Comparison of ENCODE assay signal across 8 mouse cellular contexts in genomic region chr5:72867036-72867672, GRCm38 (mm10). TPM values are rescaled to one million over a fixed set of nuclear protein-coding genes. Genes with fewer than 3 reads are reported as not detected.
DNase-seq lines count a peak whose midpoint lies in the region; ATAC-seq and TF ChIP-seq lines count a peak whose summit lies in the region.

No protein-coding gene starts in this region.

- no peak for DNase-seq in layer of hippocampus, adult 2 months (ENCODE audit: low spot score in 2 of 2)
- no peak for DNase-seq in layer of hippocampus, adult 9-10 months (ENCODE audit: low spot score)
- no peak for DNase-seq in limb, embryonic 14.5 days (ENCODE audit: low spot score)
- peak; percentile 21 for DNase-seq in naive thymus-derived CD4-positive, alpha-beta T cell, adult 2 months (ENCODE audit: low read depth)
- no peak for DNase-seq in cerebellum, postnatal 4 days (ENCODE audit: low spot score in 2 of 2)
- DNase-seq in retina, postnatal 1 day: no peak
- DNase-seq in thymus, postnatal 36 days: no peak

- no peaks in the 10 kb centered on the region for H3K9me3 ChIP-seq in limb, embryonic 14.5 days (ENCODE audit: control insufficient read depth, low read length)

- H3K4me2 ChIP-seq in limb, embryonic 14.5 days (replicated peaks; ENCODE audit: low read depth, low read length, severe bottlenecking): peak overlapping the region; percentile 83

- no peak overlapping the region for H3K27ac ChIP-seq in layer of hippocampus, adult 2 months
- no peak overlapping the region for H3K27ac ChIP-seq in embryonic fibroblast, embryonic 13.5 days (ENCODE audit: insufficient read depth, low read length)
- no peak overlapping the region for H3K27ac ChIP-seq in limb, embryonic 14.5 days (replicated peaks; ENCODE audit: low read depth, low read length)

- no peak overlapping the region for H3K9ac ChIP-seq in limb, embryonic 14.5 days (ENCODE audit: low read depth, low read length, severe bottlenecking)

- ATAC-seq in limb, embryonic 14.5 days (ENCODE audit: low FRiP score, low read depth): no peak

- no peaks in the 10 kb centered on the region for H3K36me3 ChIP-seq in limb, embryonic 14.5 days (ENCODE audit: control insufficient read depth, insufficient read depth, low read length)

- H3K4me1 ChIP-seq in embryonic fibroblast, embryonic 13.5 days (ENCODE audit: control insufficient read depth, insufficient read depth, low read length): peaks cover 5% of the 10 kb centered on the region; the same call in 1 of the 2 replicates
- H3K4me1 ChIP-seq in limb, embryonic 14.5 days (ENCODE audit: control insufficient read depth, insufficient read depth, low read length): 0 out of 2 replicates have a peak, but pooled peaks cover 3% of the 10 kb centered on the region

- H3K27me3 ChIP-seq in limb, embryonic 14.5 days (ENCODE audit: control insufficient read depth, insufficient read depth, low read length): peaks cover 15% of the 10 kb centered on the region; the same call in 1 of the 2 replicates

- peak overlapping the region; percentile 62; the same call in 1 of the 2 replicates for H3K4me3 ChIP-seq in layer of hippocampus, adult 2 months
- peak overlapping the region; percentile 56 for H3K4me3 ChIP-seq in embryonic fibroblast, embryonic 13.5 days (ENCODE audit: insufficient read depth, low read length)
- H3K4me3 ChIP-seq in limb, embryonic 14.5 days (replicated peaks; ENCODE audit: low read length): peak overlapping the region; percentile 54

- WGBS in limb, embryonic 14.5 days: 30% methylated on average over 16 of the region's 16 CpGs

- TF ChIP-seq CTCF in layer of hippocampus, adult 2 months (conservative IDR thresholded peaks at IDR 0.05): no peak
- no peak for TF ChIP-seq CTCF in embryonic fibroblast, embryonic 13.5 days (IDR thresholded peaks at IDR 0.05; ENCODE audit: borderline replicate concordance, insufficient read depth, low read length)

- TF ChIP-seq POLR2A in embryonic fibroblast, embryonic 13.5 days (IDR thresholded peaks at IDR 0.05; ENCODE audit: low read depth, low read length): no peak
- no peak for TF ChIP-seq POLR2A in limb, embryonic 14.5 days (IDR thresholded peaks at IDR 0.05; ENCODE audit: borderline replicate concordance, extremely low read depth, insufficient read depth, insufficient read length)

RNA-seq across cellular contexts. Expression of gene Tec, which starts 1.1 kb away (rescaled TPM):
- 1 to 10 TPM; 1.1 to 1.8 TPM for total RNA-seq in layer of hippocampus, adult 2 months (2021)
- 9.4 and 17.0 TPM in 2 replicates for polyA plus RNA-seq in embryonic fibroblast, embryonic 13.5 days (2011; ENCODE audit: insufficient read length, low read depth, missing spikeins)
- polyA plus RNA-seq in limb, embryonic 14.5 days (2012; rRNA removed): 4.0 and 5.9 TPM in 2 replicates
- 7.9 and 8.7 TPM in 2 replicates for polyA plus RNA-seq in limb, embryonic 14.5 days (2014; fragmentation: Nextera tagmentation; extraction: Ambion mirVana)

RNA-seq across cellular contexts. Expression of gene Slain2, which starts 47.0 kb away (rescaled TPM):
- 10 to 100 TPM; 23.3 to 24.0 TPM for total RNA-seq in layer of hippocampus, adult 2 months (2021)
- 59.6 and 62.0 TPM in 2 replicates for polyA plus RNA-seq in embryonic fibroblast, embryonic 13.5 days (2011; ENCODE audit: insufficient read length, low read depth, missing spikeins)
- polyA plus RNA-seq in limb, embryonic 14.5 days (2012; rRNA removed): 28.0 and 29.7 TPM in 2 replicates
- polyA plus RNA-seq in limb, embryonic 14.5 days (2014; fragmentation: Nextera tagmentation; extraction: Ambion mirVana): 24.2 and 25.8 TPM in 2 replicates
